Mouse (Mus musculus) liver, embryonic 16.5 days (tissue): ENCODE measurements around the gene Cdk9. TPM values are rescaled to one million over a fixed set of nuclear protein-coding genes. Genes with fewer than 3 reads are reported as not detected.

Experiments
- ATAC-seq: fragments of 200-750 bp; cut with Nextera tagmentation; 2 replicates; pipeline ENCODE4 v1.8.0; 2017; ENCODE audit warnings: low read depth, mild to moderate bottlenecking, moderate number of reproducible peaks, moderate library complexity
- H3K27ac ChIP-seq: fragments of 300-500 bp; sonication (generic); 2 replicates; pipeline ENCODE4 v1.5.1; 2014; ENCODE audit warnings: mild to moderate bottlenecking, low read length
- H3K27me3 ChIP-seq: fragments of 300-500 bp; sonication (generic); 2 replicates; pipeline ENCODE4 v1.6.1; 2014; ENCODE audit warnings: low read depth, low read length, mixed read lengths; ENCODE audit not compliant: control insufficient read depth, insufficient read depth
- H3K36me3 ChIP-seq: fragments of 300-500 bp; sonication (generic); 2 replicates; pipeline ENCODE4 v1.6.1; 2014; ENCODE audit warnings: mild to moderate bottlenecking; ENCODE audit not compliant: control insufficient read depth, insufficient read depth
- H3K4me1 ChIP-seq: fragments of 300-500 bp; sonication (generic); 2 replicates; pipeline ENCODE4 v1.6.1; 2014; ENCODE audit warnings: low read depth, low read length, mixed read lengths; ENCODE audit not compliant: control insufficient read depth
- H3K4me2 ChIP-seq: fragments of 300-500 bp; sonication (generic); 2 replicates; pipeline ENCODE4 v1.6.1; 2014; ENCODE audit warnings: low read depth, low read length, mixed read lengths
- H3K4me3 ChIP-seq: fragments of 300-500 bp; sonication (generic); 2 replicates; pipeline ENCODE4 v1.5.1; 2014; ENCODE audit warnings: low read depth, mild to moderate bottlenecking, low read length
- H3K9ac ChIP-seq: fragments of 300-500 bp; sonication (generic); 2 replicates; pipeline ENCODE4 v1.6.1; 2014; ENCODE audit warnings: low read depth, low read length
- H3K9me3 ChIP-seq: fragments of 300-500 bp; sonication (generic); replicated peaks from 2 replicates; pipeline ENCODE4 v1.6.1; 2016; ENCODE audit warnings: low read length; ENCODE audit not compliant: control insufficient read depth
- WGBS: fragments of 180-500 bp; shearing (Covaris S2); extraction: QIAGEN DNeasy Blood & Tissue Kit; methylation state at CpG from one replicate; pipeline ENCODE4 v1.1.7; 2014; ENCODE audit not compliant: insufficient replicate concordance; 5-methylcytosine and 5-hydroxymethylcytosine counted together
- polyA plus RNA-seq: library from polyadenylated mRNA; unstranded; fragments of >200 nt; fragmentation: Nextera tagmentation; extraction: Ambion mirVana; gene quantifications from 2 replicates; pipeline ENCODE4 v1.2.1, GENCODE M21; 2015

Cdk9 gene
- polyA plus RNA-seq, 1 experiment from 2014 or later = 40.2 TPM

- Histone ChIP-seq H3K4me2 (no peak overlapping the region), H3K36me3 (no peaks in the 10 kb centered on the region), H3K4me1 (no peaks in the 10 kb centered on the region; the same call in none of the 2 replicates), H3K9me3 (no peaks in the 10 kb centered on the region), H3K27ac (no peak overlapping the region), H3K27me3 (no peaks in the 10 kb centered on the region), H3K4me3 (peak overlapping the region; percentile 6; the same call in 1 of the 2 replicates), H3K9ac (no peak overlapping the region)
- no peak for ATAC-seq
- WGBS = 43% methylated on average over 7 of the region's 7 CpGs
Observed at GRCm38 (mm10) chr2:32728463-32728862, 15.6 kb upstream of the Cdk9 start.

GRCm38 (mm10) chr2:32727435-32727834 is 14.6 kb upstream of the Cdk9 start:
- Histone ChIP-seq H3K9ac (no peak overlapping the region), H3K27ac (no peak overlapping the region), H3K9me3 (no peaks in the 10 kb centered on the region), H3K4me3 (peak overlapping the region; percentile 29), H3K27me3 (no peaks in the 10 kb centered on the region), H3K36me3 (no peaks in the 10 kb centered on the region), H3K4me2 (peak overlapping the region; percentile 49), H3K4me1 (no peaks in the 10 kb centered on the region; the same call in none of the 2 replicates)
- ATAC-seq = peak; percentile 90
- WGBS = 3% methylated on average over 16 of the region's 16 CpGs

GRCm38 (mm10) chr2:32724832-32725790 is 12.2 kb upstream of the Cdk9 start:
- Histone ChIP-seq H3K9ac (no peak overlapping the region), H3K4me1 (no peaks in the 10 kb centered on the region; the same call in 1 of the 2 replicates), H3K9me3 (no peaks in the 10 kb centered on the region), H3K4me2 (no peak overlapping the region), H3K27ac (no peak overlapping the region), H3K4me3 (no peak overlapping the region), H3K36me3 (no peaks in the 10 kb centered on the region), H3K27me3 (no peaks in the 10 kb centered on the region)
- no peak for ATAC-seq
- WGBS = 74% methylated on average over 16 of the region's 16 CpGs

GRCm38 (mm10) chr2:32724149-32724548 is 11.3 kb upstream of the Cdk9 start:
- no peak overlapping the region for H3K27ac ChIP-seq
- no peaks in the 10 kb centered on the region for H3K36me3 ChIP-seq
- no peaks in the 10 kb centered on the region for H3K27me3 ChIP-seq
- no peaks in the 10 kb centered on the region for H3K9me3 ChIP-seq
- no peaks in the 10 kb centered on the region; the same call in 1 of the 2 replicates for H3K4me1 ChIP-seq
- no peak for ATAC-seq
- no peak overlapping the region for H3K4me2 ChIP-seq
- 65% methylated on average over 4 of the region's 4 CpGs for WGBS
- no peak overlapping the region for H3K9ac ChIP-seq
- no peak overlapping the region for H3K4me3 ChIP-seq

- Histone ChIP-seq H3K27ac (no peak overlapping the region), H3K9me3 (no peaks in the 10 kb centered on the region), H3K36me3 (no peaks in the 10 kb centered on the region), H3K9ac (no peak overlapping the region), H3K4me3 (peak overlapping the region; percentile 44; the same call in 1 of the 2 replicates), H3K27me3 (no peaks in the 10 kb centered on the region), H3K4me1 (no peaks in the 10 kb centered on the region; the same call in none of the 2 replicates), H3K4me2 (peak overlapping the region; percentile 24; the same call in 1 of the 2 replicates)
- 43% methylated on average over 3 of the region's 3 CpGs for WGBS
- no peak for ATAC-seq
Observed at GRCm38 (mm10) chr2:32722581-32722980, 9.7 kb upstream of the Cdk9 start.

GRCm38 (mm10) chr2:32722046-32722445 is 9.2 kb upstream of the Cdk9 start:
- H3K27ac ChIP-seq = peak overlapping the region; percentile 33; the same call in 1 of the 2 replicates
- no peaks in the 10 kb centered on the region for H3K9me3 ChIP-seq
- WGBS = 18% methylated on average over 6 of the region's 6 CpGs
- no peak for ATAC-seq
- peak overlapping the region; percentile 44 for H3K4me3 ChIP-seq
- H3K9ac ChIP-seq = peak overlapping the region; percentile 43; the same call in 1 of the 2 replicates
- no peaks in the 10 kb centered on the region; the same call in none of the 2 replicates for H3K4me1 ChIP-seq
- H3K36me3 ChIP-seq = no peaks in the 10 kb centered on the region
- no peaks in the 10 kb centered on the region for H3K27me3 ChIP-seq
- H3K4me2 ChIP-seq = peak overlapping the region; percentile 43

- peak within 1 kb of the TSS; percentile 43; the same call in 1 of the 2 replicates for H3K9ac ChIP-seq
- no peaks in the 10 kb centered on the region; the same call in none of the 2 replicates for H3K4me1 ChIP-seq
- H3K9me3 ChIP-seq = no peaks in the 10 kb centered on the region
- ATAC-seq = no peak
- H3K36me3 ChIP-seq = no peaks in the 10 kb centered on the region
- no peaks in the 10 kb centered on the region for H3K27me3 ChIP-seq
- H3K4me2 ChIP-seq = peak within 1 kb of the TSS; percentile 43
- H3K27ac ChIP-seq = peak within 1 kb of the TSS; percentile 47
- WGBS = 14% methylated on average over 8 of the region's 8 CpGs
- H3K4me3 ChIP-seq = peak within 1 kb of the TSS; percentile 44
Observed at GRCm38 (mm10) chr2:32720681-32721229, 7.9 kb upstream of the Cdk9 start, which contains the start of gene Sh2d3c. Gene Sh2d3c, plus strand, starts transcription at chr2:32721055.

- WGBS = 69% methylated on average over 3 of the region's 3 CpGs
- no peaks in the 10 kb centered on the region for H3K27me3 ChIP-seq
- H3K9ac ChIP-seq = no peak overlapping the region
- H3K4me1 ChIP-seq = peaks cover under 1% of the 10 kb centered on the region
- H3K4me2 ChIP-seq = no peak overlapping the region
- H3K36me3 ChIP-seq = no peaks in the 10 kb centered on the region
- H3K27ac ChIP-seq = no peak overlapping the region
- no peaks in the 10 kb centered on the region for H3K9me3 ChIP-seq
- H3K4me3 ChIP-seq = no peak overlapping the region
- ATAC-seq = no peak
Observed at GRCm38 (mm10) chr2:32720053-32720452, 7.2 kb upstream of the Cdk9 start.
